Mouse (Mus musculus): ENCODE measurements around the gene 0610030E20Rik.

The 0610030E20Rik gene

GRCm38 (mm10) chr6:72347166-72347941 lies at the start of gene 0610030E20Rik:
Gene 0610030E20Rik, plus strand, starts transcription at chr6:72347317.
- DNase-seq (ENCODE audit: low spot score in 2 of 2): peak; percentile 82 to 84

DNA sequence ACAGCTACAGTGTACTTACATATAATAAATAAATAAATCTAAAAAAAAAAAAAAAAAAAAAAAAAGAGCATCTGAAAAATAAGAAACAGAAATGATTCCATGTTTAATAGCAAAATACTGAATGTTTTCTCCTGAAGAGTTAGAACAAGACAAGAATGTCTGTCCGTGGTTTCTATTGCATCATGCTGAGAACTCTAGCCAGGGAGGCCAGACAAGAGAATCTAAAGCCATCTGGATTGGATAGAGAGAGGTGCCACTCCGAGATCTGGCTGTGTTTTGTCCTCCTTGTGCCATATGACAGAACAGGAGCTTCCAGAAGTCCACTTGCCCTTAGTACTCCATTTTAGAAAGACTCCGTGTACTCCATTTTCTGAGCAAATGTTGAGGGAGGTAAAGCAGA lies 49.3 kb upstream of the 0610030E20Rik start:
- no peak for DNase-seq (ENCODE audit: low spot score in 2 of 2)

- no peak for DNase-seq (ENCODE audit: low spot score in 2 of 2)
Measured at GRCm38 (mm10) chr6:72302349-72302925, 44.7 kb upstream of the 0610030E20Rik start.

GRCm38 (mm10) chr6:72303510-72303909 lies 43.6 kb upstream of the 0610030E20Rik start:
- DNase-seq (ENCODE audit: low spot score in 2 of 2): no peak

GRCm38 (mm10) chr6:72312198-72312597 lies 34.9 kb upstream of the 0610030E20Rik start:
- no peak for DNase-seq (ENCODE audit: low spot score in 2 of 2)

DNA sequence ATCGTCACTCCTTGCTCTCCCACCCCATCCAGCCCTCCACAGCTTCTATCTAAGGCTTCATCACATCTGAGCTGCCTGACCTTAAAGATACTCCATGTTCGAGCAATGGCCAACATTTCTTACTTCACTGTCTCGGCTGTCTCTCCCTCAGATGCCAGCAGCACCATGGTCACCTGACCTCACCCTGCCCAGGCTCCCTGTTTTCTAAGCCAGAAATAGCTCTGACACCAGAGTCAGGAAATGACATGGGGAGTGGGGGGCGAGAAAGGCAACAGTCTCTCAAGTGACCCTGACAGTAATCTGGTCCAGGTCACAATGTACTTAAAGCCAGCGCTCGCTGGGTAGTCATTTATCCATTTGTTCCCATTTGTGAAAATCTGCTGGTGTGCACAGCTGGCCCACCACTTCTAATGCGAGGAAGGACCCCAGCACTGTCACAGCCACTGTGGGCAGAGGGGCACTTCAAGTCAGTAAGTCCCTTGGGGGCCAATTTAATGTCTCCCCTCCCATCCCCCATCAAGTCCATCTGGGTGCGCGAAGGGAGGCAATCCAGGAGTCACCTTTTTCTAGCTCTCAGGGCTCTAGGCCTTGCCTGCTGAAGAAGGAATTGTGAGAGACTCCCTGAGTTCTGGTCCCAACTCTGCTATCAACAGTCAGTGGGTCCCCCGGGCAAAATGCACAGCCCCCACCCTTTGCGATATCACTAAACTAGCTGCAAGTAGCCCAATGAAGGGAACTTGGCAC lies 33.8 kb upstream of the 0610030E20Rik start:
- no peak for DNase-seq (ENCODE audit: low spot score in 2 of 2)

DNA sequence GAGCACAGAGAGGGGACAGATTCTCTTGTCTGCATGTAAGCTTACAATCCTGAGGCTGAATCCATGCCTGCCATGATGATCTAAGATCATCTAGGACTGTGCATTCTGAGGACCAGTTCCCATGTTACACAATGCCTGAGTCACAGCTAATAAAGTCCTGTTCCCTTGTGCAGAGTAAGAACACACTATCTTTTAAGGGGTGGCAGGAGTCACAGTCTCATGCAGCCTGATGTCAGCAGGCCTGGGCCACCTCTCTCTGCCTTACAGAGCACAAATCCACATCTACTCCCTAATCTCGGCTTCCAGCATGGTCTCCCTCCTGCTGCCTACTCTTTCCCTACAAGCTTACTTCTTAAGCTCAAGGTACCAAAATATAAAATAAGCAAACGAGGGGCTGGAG lies 31.7 kb upstream of the 0610030E20Rik start:
- DNase-seq (ENCODE audit: low spot score in 2 of 2): no peak

GRCm38 (mm10) chr6:72316044-72316443 lies 31.1 kb upstream of the 0610030E20Rik start:
- DNase-seq (ENCODE audit: low spot score in 2 of 2): no peak

DNA sequence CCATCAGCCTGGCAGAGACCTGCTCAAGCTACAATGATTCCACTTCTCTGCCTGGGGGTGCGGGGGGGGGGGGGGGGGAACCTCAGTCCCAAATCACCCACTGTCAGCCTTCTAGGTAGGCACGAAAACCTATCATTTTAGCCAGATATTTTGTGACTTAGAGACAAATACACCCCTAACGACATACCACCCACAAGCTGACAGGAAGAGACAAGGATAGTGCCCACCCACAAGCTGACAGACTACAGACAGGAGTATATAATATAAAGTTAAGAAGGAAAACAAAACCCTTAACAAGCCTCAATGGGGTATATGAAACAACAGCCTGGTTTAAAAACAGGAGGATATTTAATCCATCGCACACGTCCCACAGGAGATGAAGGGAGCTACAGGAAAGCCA lies 28.7 kb upstream of the 0610030E20Rik start:
- no peak for DNase-seq (ENCODE audit: low spot score in 2 of 2)

DNA sequence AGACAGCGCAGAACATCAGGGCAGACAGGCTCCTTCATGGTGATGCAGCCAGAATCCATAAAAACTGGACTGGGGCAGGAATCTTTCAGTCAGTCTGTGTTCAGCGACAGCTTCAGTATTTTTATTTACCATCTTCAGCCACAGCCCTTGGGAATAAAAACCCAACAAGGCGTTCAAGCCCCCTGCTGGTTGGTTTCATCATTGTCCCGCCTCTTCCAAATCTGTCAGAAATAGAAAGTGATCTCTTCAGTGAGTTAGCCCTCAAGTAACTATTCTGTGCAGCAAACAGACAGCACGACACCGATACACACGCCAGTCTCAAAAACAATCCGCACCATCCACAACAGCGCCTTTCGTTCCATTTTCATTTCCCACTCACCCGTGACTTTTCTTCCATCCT lies 28.1 kb upstream of the 0610030E20Rik start:
- DNase-seq (ENCODE audit: low spot score in 2 of 2): no peak

DNA sequence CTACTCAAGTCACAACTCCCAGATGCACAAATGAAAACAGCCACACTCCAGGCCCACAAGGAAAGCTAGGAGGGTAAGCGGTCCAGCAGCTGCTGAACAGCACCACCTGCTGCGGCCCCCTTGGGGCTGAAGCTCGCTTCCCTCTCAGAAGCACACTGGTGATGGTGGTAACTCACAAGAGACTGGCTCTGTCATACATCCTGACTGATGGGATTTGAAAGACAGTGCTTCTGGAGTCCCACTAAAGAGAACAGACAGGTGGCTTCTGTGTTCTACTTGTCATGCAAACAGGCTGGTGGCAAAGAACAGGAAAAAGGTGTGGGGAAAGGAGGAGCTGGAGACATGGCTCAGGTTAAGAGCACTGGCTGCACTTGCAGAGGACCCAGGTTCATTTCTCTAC lies 24.2 kb upstream of the 0610030E20Rik start:
- no peak for DNase-seq (ENCODE audit: low spot score in 2 of 2)

DNA sequence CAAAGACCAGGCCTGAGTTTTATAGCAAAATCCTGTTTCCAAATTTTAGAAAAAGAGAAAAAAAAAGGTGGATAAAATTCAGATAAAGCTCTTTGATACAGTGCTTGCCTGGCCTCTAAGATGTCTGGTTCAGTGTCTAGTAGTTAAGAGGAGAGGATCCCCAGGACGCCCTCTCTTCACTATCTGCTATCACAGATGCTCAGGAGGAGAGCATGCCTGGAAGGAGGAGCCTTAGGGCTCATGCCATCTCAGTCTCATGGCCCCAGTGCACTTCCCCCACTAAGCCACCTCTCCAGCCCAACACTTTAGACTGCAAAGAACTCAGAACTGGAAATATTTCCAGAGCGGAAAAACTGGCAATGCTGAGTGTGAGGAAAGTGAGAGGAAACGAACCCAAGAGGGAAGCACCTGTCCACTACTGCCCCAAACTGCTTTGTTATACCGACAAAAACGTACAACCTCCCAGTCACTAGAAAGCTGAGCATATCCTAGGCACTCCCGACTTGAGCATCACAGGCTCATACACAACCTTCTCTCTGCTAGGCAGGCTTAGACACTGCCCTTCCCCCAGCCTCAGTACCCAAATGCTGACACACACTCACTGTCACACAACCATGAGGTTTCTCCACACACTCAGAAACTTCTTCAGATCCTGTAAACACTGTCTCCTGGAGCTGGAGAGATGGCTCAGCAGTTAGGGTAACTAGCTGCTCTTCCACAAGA lies 23.2 kb upstream of the 0610030E20Rik start:
- no peak for DNase-seq (ENCODE audit: low spot score in 2 of 2)

- peak; percentile 29 to 40 for DNase-seq (ENCODE audit: low spot score in 2 of 2)
Measured at GRCm38 (mm10) chr6:72326274-72326673, 20.8 kb upstream of the 0610030E20Rik start.

DNA sequence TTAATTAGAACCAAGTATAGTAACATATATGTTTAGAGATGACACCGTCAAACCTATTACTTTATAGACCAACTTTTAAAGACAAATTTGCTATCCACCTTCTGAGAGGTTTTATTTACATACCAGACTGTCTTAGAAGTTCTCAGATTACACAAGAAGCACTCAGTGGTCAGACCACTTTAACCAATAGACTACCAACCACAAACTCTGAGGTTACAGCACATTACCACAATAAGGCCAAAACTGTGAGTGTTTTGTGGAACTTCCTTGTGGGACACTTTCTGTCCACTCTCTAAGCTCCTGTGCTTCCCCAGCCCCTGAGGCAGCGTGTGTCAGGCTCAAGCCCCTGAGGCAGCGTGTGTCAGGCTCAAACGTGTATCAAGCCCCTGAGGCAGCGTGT lies 18.1 kb upstream of the 0610030E20Rik start:
- DNase-seq (ENCODE audit: low spot score in 2 of 2): no peak

- DNase-seq (ENCODE audit: low spot score in 2 of 2): no peak
Measured at GRCm38 (mm10) chr6:72330133-72330532, 17.0 kb upstream of the 0610030E20Rik start.

GRCm38 (mm10) chr6:72333111-72333510 lies 14.0 kb upstream of the 0610030E20Rik start:
- DNase-seq (ENCODE audit: low spot score in 2 of 2): no peak

DNA sequence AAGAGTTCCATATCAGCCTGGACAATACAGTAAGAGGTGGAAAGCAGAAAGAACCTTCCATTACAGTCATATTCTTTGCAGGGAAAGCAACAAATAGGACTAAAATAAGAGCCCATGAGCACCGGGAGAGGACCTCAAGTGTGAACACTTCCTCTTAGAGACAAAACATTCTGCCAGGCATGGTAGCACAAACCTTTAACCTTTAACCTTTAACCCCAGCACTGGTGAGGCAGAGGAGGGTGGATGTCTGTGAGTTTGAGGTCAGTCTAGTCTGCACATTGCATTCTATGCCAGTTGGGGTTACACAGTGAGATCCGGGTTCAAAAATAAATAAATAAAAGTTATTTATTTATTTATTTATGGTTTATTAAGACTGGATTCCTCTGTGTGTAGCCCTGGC lies 6.6 kb upstream of the 0610030E20Rik start:
- no peak for DNase-seq (ENCODE audit: low spot score in 2 of 2)

DNA sequence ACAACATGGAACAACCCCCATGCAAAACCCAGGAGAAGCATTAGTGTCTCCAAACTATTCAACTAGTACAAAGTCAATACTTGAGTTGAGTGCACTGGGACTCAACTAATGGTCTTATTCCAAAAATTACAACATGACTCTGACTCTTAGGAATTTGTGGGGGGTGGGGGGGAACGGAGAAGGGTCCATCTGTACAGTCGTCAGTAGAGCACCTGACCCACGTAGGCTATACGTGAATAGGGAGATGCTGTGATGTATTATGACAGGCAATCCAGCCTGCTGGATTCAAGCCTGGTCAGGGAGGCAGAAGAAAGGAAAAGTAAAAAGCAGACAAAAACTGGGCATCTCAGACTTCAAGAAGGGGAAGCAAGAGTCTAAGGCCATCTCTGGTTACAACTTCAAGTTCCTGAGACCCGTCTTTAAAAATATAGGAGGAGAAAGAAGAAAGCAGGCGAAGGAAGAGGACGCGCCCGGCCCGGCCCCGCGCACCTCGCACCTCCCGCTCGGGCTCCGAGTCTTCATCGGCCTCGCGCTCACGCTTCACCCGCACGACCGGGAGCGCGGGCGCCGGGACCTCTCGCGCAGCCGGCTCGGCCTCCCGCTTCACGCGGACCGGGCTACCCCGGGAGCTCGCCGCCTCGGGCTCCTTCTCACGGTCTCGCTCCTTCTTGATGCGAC lies 2.6 kb upstream of the 0610030E20Rik start:
- DNase-seq (ENCODE audit: low spot score in 2 of 2): no peak

DNA sequence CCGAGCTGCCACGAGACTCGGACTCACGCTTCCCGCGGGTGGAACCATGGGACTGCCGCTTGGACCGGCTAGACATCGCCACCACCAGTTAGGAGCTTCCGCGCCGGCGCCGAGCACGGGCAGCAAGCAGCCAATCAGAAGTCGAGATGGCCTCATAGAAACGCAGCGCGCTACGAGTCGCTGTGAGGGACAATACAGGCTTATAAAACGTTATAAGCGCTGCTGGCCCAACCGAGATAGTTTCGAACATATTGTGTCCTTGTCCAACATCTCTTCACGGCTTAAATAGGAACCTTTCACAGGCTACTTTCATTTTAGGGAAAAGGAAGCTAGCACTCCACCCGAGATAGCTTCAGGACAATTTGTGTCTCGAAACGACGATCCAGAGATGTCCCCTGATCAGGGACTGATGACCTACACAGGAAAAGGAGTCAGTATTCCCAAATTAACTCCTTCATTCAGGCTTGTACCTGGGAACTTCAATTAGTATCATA lies 2.0 kb upstream of the 0610030E20Rik start, which contains the start of gene Usp39:
Gene Usp39 (minus strand): TSS at position 111 of the 494 bp plus-strand sequence.
- peak; percentile 90 to 92 for DNase-seq (ENCODE audit: low spot score in 2 of 2)

GRCm38 (mm10) chr6:72345633-72346032 lies 1.5 kb upstream of the 0610030E20Rik start:
- no peak for DNase-seq (ENCODE audit: low spot score in 2 of 2)

DNA sequence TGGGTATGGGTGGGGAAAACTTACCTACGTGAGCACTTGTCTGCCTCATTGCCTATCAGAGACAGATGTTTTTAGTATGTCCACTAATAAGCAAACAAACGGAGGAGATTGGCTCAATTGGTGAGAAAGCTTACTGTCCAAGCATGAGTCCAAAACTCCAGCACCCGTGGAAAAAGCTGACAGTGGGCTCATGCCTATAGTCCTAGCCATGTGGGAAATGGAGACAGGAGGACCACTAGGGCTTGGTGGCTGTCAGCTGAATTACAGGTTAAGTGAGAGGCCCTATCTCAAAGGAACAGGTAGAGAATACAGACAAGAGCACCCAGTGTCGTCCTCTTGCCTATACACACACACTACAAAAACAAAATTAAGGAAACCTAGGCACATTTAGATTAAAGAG lies 856 bp upstream of the 0610030E20Rik start:
- no peak for DNase-seq (ENCODE audit: low spot score in 2 of 2)

All from spleen, postnatal 36 days (tissue).